Mouse (Mus musculus): ENCODE measurements around the gene Clock. TPM values are rescaled to one million over a fixed set of nuclear protein-coding genes. Genes with fewer than 3 reads are reported as not detected.

The Clock gene
- polyA plus RNA-seq, 1 experiment from 2014 or later = 13.4 TPM

GRCm38 (mm10) chr5:76321249-76322196, 16.9 kb upstream of the Clock start:
- WGBS = 69% methylated on average over 11 of the region's 11 CpGs
- Histone ChIP-seq H3K27ac (ENCODE audit: poor library complexity, severe bottlenecking) (no peak overlapping the region), H3K4me3 (no peak overlapping the region), H3K27me3 (replicated peaks) (no peaks in the 10 kb centered on the region), H3K4me2 (no peak overlapping the region), H3K9ac (no peak overlapping the region), H3K36me3 (no peaks in the 10 kb centered on the region), H3K4me1 (replicated peaks) (no peaks in the 10 kb centered on the region), H3K9me3 (replicated peaks) (no peaks in the 10 kb centered on the region)
- no peak for ATAC-seq (ENCODE audit: insufficient number of reproducible peaks, low FRiP score)

DNA sequence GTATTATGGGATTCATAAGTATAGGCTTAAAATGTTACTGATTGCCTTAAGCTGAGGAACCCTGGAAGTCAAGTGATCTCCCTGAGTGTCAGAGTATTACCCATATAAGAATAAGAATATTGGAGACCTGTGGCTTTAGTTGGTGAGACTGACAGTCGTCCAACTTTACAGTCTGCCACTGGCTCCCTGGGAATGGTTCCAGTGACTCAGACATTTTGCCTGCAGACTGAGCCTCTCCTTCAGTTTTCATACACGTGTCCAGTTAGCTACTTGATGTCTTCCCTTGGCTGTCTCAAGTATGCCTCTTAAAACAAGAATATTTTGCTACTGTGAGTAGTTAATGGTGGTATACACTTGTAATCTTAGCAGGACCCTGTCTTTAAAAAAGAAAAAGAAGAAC, 3.6 kb upstream of the Clock start:
- 51% methylated on average over 2 of the region's 2 CpGs for WGBS
- H3K9ac ChIP-seq = no peak overlapping the region
- no peaks in the 10 kb centered on the region for H3K27me3 ChIP-seq (replicated peaks)

DNA sequence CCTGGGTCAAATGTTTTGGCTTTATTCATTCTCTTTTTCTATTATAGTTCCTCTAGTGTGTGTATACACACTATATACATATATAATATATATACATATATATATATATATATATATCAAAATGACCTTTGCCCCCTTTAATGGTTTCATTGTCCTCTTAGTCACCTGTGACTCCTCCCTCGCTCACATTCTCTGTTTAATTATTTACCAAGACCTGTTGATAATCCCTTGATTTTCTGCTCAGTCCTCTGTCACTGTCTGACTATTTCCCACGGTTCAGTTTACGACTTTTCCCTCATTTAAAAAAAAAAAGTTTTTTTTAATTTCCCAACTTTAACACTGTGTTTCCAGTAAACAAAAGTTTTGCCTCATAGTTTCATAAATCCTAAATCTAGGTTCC, 1.7 kb upstream of the Clock start:
- Histone ChIP-seq H3K27ac (ENCODE audit: poor library complexity, severe bottlenecking) (no peak overlapping the region), H3K36me3 (no peaks in the 10 kb centered on the region), H3K4me1 (replicated peaks) (peaks cover 7% of the 10 kb centered on the region; the same call in 1 of the 2 replicates), H3K9me3 (replicated peaks) (no peaks in the 10 kb centered on the region), H3K4me3 (no peak overlapping the region), H3K27me3 (replicated peaks) (no peaks in the 10 kb centered on the region), H3K4me2 (no peak overlapping the region), H3K9ac (no peak overlapping the region)
- ATAC-seq (ENCODE audit: insufficient number of reproducible peaks, low FRiP score) = no peak
- WGBS = 78% methylated on average over 3 of the region's 3 CpGs

More for the DNA sequence above, 3.6 kb upstream of the Clock start:
- Histone ChIP-seq H3K4me3 (no peak overlapping the region), H3K4me2 (no peak overlapping the region), H3K9me3 (replicated peaks) (no peaks in the 10 kb centered on the region), H3K4me1 (replicated peaks) (peaks cover 5% of the 10 kb centered on the region; the same call in 1 of the 2 replicates), H3K27ac (ENCODE audit: poor library complexity, severe bottlenecking) (no peak overlapping the region), H3K36me3 (no peaks in the 10 kb centered on the region)
- no peak for ATAC-seq (ENCODE audit: insufficient number of reproducible peaks, low FRiP score)

- Histone ChIP-seq H3K4me2 (peak overlapping the region; percentile 76), H3K4me1 (replicated peaks) (peaks cover 7% of the 10 kb centered on the region; the same call in 1 of the 2 replicates), H3K9ac (peak overlapping the region; percentile 62; the same call in 1 of the 2 replicates), H3K36me3 (no peaks in the 10 kb centered on the region), H3K27ac (ENCODE audit: poor library complexity, severe bottlenecking) (no peak overlapping the region), H3K27me3 (replicated peaks) (no peaks in the 10 kb centered on the region), H3K4me3 (peak overlapping the region; percentile 99), H3K9me3 (replicated peaks) (no peaks in the 10 kb centered on the region)
- ATAC-seq (ENCODE audit: insufficient number of reproducible peaks, low FRiP score) = no peak
- 5% methylated on average over 8 of the region's 8 CpGs for WGBS
Observed at GRCm38 (mm10) chr5:76305616-76306015, 1.0 kb upstream of the Clock start.

GRCm38 (mm10) chr5:76303745-76304451, 694 bp downstream of the Clock start:
- WGBS = 1% methylated on average over 96 of the region's 100 CpGs
- H3K36me3 ChIP-seq = no peaks in the 10 kb centered on the region
- peak; percentile 85 for ATAC-seq (ENCODE audit: insufficient number of reproducible peaks, low FRiP score)
- no peaks in the 10 kb centered on the region for H3K27me3 ChIP-seq (replicated peaks)
- peaks cover 7% of the 10 kb centered on the region; the same call in 1 of the 2 replicates for H3K4me1 ChIP-seq (replicated peaks)
- no peaks in the 10 kb centered on the region for H3K9me3 ChIP-seq (replicated peaks)
- peak overlapping the region; percentile 99 for H3K9ac ChIP-seq
- H3K4me2 ChIP-seq = peak overlapping the region; percentile 76
- H3K27ac ChIP-seq (ENCODE audit: poor library complexity, severe bottlenecking) = peak overlapping the region; percentile 98
- H3K4me3 ChIP-seq = peak overlapping the region; percentile 99

DNA sequence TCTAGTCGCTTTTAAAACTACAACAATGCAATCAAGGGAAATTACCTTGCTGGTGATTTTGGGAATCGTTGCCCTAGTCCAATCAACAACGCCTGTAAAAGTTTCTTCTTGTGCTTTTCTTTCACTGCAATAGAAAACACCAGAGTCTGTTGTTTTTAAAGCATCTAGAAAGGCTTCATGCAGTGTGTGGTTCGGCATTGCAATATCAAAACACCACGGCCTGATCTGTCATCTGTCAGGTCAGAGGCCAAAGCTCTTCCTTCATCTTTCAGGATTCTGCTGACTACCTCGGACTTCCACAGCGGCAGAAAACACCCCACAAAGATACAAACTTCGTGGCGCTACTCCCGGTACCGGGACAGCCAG, 1.2 kb downstream of the Clock start:
- peak overlapping the region; percentile 99 for H3K4me3 ChIP-seq
- H3K9ac ChIP-seq = peak overlapping the region; percentile 99
- H3K4me1 ChIP-seq (replicated peaks) = peaks cover 7% of the 10 kb centered on the region; the same call in 1 of the 2 replicates
- no peak for ATAC-seq (ENCODE audit: insufficient number of reproducible peaks, low FRiP score)
- H3K27me3 ChIP-seq (replicated peaks) = no peaks in the 10 kb centered on the region
- H3K27ac ChIP-seq (ENCODE audit: poor library complexity, severe bottlenecking) = peak overlapping the region; percentile 98
- peak overlapping the region; percentile 76 for H3K4me2 ChIP-seq
- H3K36me3 ChIP-seq = no peaks in the 10 kb centered on the region
- no peaks in the 10 kb centered on the region for H3K9me3 ChIP-seq (replicated peaks)
- 5% methylated on average over 11 of the region's 11 CpGs for WGBS

GRCm38 (mm10) chr5:76302009-76302408, 2.6 kb downstream of the Clock start:
- no peak overlapping the region for H3K4me3 ChIP-seq
- no peak overlapping the region for H3K27ac ChIP-seq (ENCODE audit: poor library complexity, severe bottlenecking)
- 83% methylated on average over 2 of the region's 2 CpGs for WGBS
- H3K9ac ChIP-seq = no peak overlapping the region
- no peaks in the 10 kb centered on the region for H3K9me3 ChIP-seq (replicated peaks)
- H3K36me3 ChIP-seq = no peaks in the 10 kb centered on the region
- no peak overlapping the region for H3K4me2 ChIP-seq
- peaks cover 10% of the 10 kb centered on the region; the same call in 1 of the 2 replicates for H3K4me1 ChIP-seq (replicated peaks)
- no peaks in the 10 kb centered on the region for H3K27me3 ChIP-seq (replicated peaks)
- ATAC-seq (ENCODE audit: insufficient number of reproducible peaks, low FRiP score) = no peak

- H3K9me3 ChIP-seq (replicated peaks) = no peaks in the 10 kb centered on the region
- WGBS = 82% methylated on average over 8 of the region's 8 CpGs
- no peak overlapping the region for H3K27ac ChIP-seq (ENCODE audit: poor library complexity, severe bottlenecking)
- H3K9ac ChIP-seq = no peak overlapping the region
- no peaks in the 10 kb centered on the region for H3K27me3 ChIP-seq (replicated peaks)
- H3K4me3 ChIP-seq = no peak overlapping the region
- no peaks in the 10 kb centered on the region for H3K36me3 ChIP-seq
- peaks cover 8% of the 10 kb centered on the region for H3K4me1 ChIP-seq (replicated peaks)
- ATAC-seq (ENCODE audit: insufficient number of reproducible peaks, low FRiP score) = no peak
- no peak overlapping the region for H3K4me2 ChIP-seq
Observed at GRCm38 (mm10) chr5:76289234-76289691, 15.3 kb downstream of the Clock start.

DNA sequence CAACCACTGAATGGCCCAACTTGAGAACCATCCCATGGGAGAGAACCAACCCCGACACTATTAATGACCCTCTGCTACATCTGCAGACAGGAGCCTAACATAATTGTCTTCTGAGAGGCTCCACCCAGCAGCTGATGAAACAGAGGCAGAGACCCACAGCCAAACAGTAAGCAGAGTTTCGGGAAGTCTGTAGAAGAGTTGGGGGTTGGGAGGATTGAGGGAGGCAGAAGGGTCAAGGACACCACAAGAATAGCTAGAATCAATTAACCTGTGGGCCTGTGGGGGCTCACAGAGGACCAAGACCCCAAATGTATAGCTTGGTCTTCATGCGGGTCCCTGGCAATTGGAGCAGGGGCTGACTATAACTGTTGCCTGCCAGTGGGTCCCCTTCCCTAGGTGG, 16.3 kb downstream of the Clock start:
- Histone ChIP-seq H3K4me2 (no peak overlapping the region), H3K9ac (no peak overlapping the region), H3K27ac (ENCODE audit: poor library complexity, severe bottlenecking) (no peak overlapping the region), H3K36me3 (no peaks in the 10 kb centered on the region), H3K27me3 (replicated peaks) (no peaks in the 10 kb centered on the region), H3K4me1 (replicated peaks) (peaks cover 10% of the 10 kb centered on the region), H3K4me3 (no peak overlapping the region), H3K9me3 (replicated peaks) (no peaks in the 10 kb centered on the region)
- ATAC-seq (ENCODE audit: insufficient number of reproducible peaks, low FRiP score) = no peak
- WGBS = 93% methylated on average over 3 of the region's 3 CpGs

- no peaks in the 10 kb centered on the region for H3K27me3 ChIP-seq (replicated peaks)
- no peaks in the 10 kb centered on the region for H3K36me3 ChIP-seq
- peaks cover 10% of the 10 kb centered on the region for H3K4me1 ChIP-seq (replicated peaks)
- ATAC-seq (ENCODE audit: insufficient number of reproducible peaks, low FRiP score) = no peak
- H3K27ac ChIP-seq (ENCODE audit: poor library complexity, severe bottlenecking) = no peak overlapping the region
- H3K4me2 ChIP-seq = no peak overlapping the region
- no peaks in the 10 kb centered on the region for H3K9me3 ChIP-seq (replicated peaks)
- H3K4me3 ChIP-seq = no peak overlapping the region
- no peak overlapping the region for H3K9ac ChIP-seq
- 68% methylated on average over 5 of the region's 5 CpGs for whole genome bisulfite sequencing
Observed at GRCm38 (mm10) chr5:76287062-76287461, 17.5 kb downstream of the Clock start.

- Histone ChIP-seq H3K4me2 (no peak overlapping the region), H3K36me3 (no peaks in the 10 kb centered on the region)
Observed at GRCm38 (mm10) chr5:76285699-76286098, 18.9 kb downstream of the Clock start.

More at GRCm38 (mm10) chr5:76285699-76286098, 18.9 kb downstream of the Clock start:
- Histone ChIP-seq H3K9me3 (replicated peaks) (no peaks in the 10 kb centered on the region), H3K27me3 (replicated peaks) (no peaks in the 10 kb centered on the region), H3K27ac (ENCODE audit: poor library complexity, severe bottlenecking) (no peak overlapping the region), H3K4me3 (no peak overlapping the region), H3K4me1 (replicated peaks) (peaks cover 13% of the 10 kb centered on the region), H3K9ac (no peak overlapping the region)
- 69% methylated on average over 4 of the region's 4 CpGs for WGBS
- no peak for ATAC-seq (ENCODE audit: insufficient number of reproducible peaks, low FRiP score)
